11 mouse cellular contexts compared by ENCODE assay signal in the genomic region with DNA sequence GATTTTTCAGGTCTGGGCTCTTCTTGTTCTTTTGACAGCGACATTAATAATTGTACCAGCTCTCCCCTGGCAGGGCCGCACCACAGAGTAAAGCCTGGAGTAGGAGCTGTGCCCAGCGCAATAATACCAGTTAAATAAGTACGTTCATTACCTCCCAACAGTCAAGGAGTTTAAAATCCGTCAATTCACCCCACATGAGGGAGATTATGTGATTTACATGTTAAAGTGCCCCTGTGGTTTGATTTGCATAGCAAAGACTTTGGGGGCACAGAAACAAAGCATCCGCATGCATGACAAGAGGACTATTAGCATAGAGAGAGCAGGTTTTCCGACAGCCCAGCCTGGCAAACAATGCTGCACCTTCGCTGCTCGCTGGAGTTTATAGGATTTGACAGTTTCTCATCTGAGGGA.
A peak's percentile ranks its signal among the peaks of the same experiment; 100 is the strongest.
DNase-seq lines count a peak whose midpoint lies in the region; ATAC-seq lines count a peak whose summit lies in the region.
"Had no signal": no experiment of that assay in that cellular context is flagged by ENCODE, and none has a peak within 500 bp of the region (broad histone marks: within the 10 kb centered on the region; RNA-seq: fewer than 3 reads in every experiment).

No protein-coding gene starts in this region.

- peak overlapping the region; percentile 62 for H3K4me2 ChIP-seq in heart, embryonic 14.5 days (ENCODE audit: low read length)
- H3K4me2 ChIP-seq in forebrain, embryonic 12.5 days: peak overlapping the region; percentile 48
- peak overlapping the region; percentile 47 for H3K4me2 ChIP-seq in midbrain, embryonic 12.5 days (replicated peaks)
- H3K4me2 ChIP-seq: intestine, embryonic 15.5 days had no signal

- no peaks in the 10 kb centered on the region for H3K9me3 ChIP-seq in heart, embryonic 14.5 days (ENCODE audit: control insufficient read depth, low read length)
- H3K9me3 ChIP-seq in forebrain, embryonic 12.5 days: no peaks in the 10 kb centered on the region
- H3K9me3 ChIP-seq in midbrain, embryonic 12.5 days: no peaks in the 10 kb centered on the region
- H3K9me3 ChIP-seq: intestine, embryonic 15.5 days had no signal

- no peaks in the 10 kb centered on the region; a peak in 2 of 4 replicates for H3K4me1 ChIP-seq in heart, embryonic 14.5 days (ENCODE audit: control insufficient read depth in 2 of 2, insufficient read depth in 2 of 2, low read length in 2 of 2)
- H3K4me1 ChIP-seq in forebrain, embryonic 12.5 days: peaks cover 19% of the 10 kb centered on the region
- peaks cover 16% of the 10 kb centered on the region for H3K4me1 ChIP-seq in midbrain, embryonic 12.5 days
- H3K4me1 ChIP-seq: intestine, embryonic 15.5 days had no signal

- no peak overlapping the region for H3K27ac ChIP-seq in heart, embryonic 14.5 days (replicated peaks in 1 of 2; ENCODE audit: control insufficient read depth in 1 of 2, insufficient read depth in 1 of 2, low read depth in 2 of 2, low read length in 2 of 2)
- peak overlapping the region; percentile 59; the same call in 1 of the 2 replicates for H3K27ac ChIP-seq in forebrain, embryonic 12.5 days
- peak overlapping the region; percentile 70 for H3K27ac ChIP-seq in midbrain, embryonic 12.5 days (replicated peaks)
- H3K27ac ChIP-seq: intestine, embryonic 15.5 days had no signal

- DNase-seq in heart, postnatal 25 days (ENCODE audit: low spot score): no peak
- DNase-seq in Muller cell, postnatal 12 days (ENCODE audit: inconsistent ontology term): peak; percentile 1
- no peak for DNase-seq in right cerebral cortex, adult 18-20 months
- no peak for DNase-seq in adrenal gland, postnatal 4 days (ENCODE audit: low spot score in 2 of 2)
- DNase-seq: thymus, postnatal 4 days had no signal

- ATAC-seq in heart, embryonic 14.5 days (ENCODE audit: insufficient number of reproducible peaks, insufficient read depth, low FRiP score, low read depth): no peak
- ATAC-seq in forebrain, embryonic 12.5 days (ENCODE audit: low FRiP score): peak; percentile 83
- ATAC-seq in midbrain, embryonic 12.5 days (ENCODE audit: low FRiP score, low read depth): peak; percentile 85
- ATAC-seq in cerebellum, adult (ENCODE audit: insufficient number of reproducible peaks, low FRiP score, low TSS enrichment): no peak
- ATAC-seq: intestine, embryonic 15.5 days had no signal

- H3K36me3 ChIP-seq in heart, embryonic 14.5 days (ENCODE audit: control insufficient read depth, insufficient read depth, low read length): no peaks in the 10 kb centered on the region
- H3K36me3 ChIP-seq in forebrain, embryonic 12.5 days (replicated peaks): no peaks in the 10 kb centered on the region
- H3K36me3 ChIP-seq in midbrain, embryonic 12.5 days: no peaks in the 10 kb centered on the region
- H3K36me3 ChIP-seq: intestine, embryonic 15.5 days had no signal

- H3K9ac ChIP-seq in heart, embryonic 14.5 days (ENCODE audit: low read length): peak overlapping the region; percentile 30; the same call in 1 of the 2 replicates
- no peak overlapping the region for H3K9ac ChIP-seq in forebrain, embryonic 12.5 days
- H3K9ac ChIP-seq in midbrain, embryonic 12.5 days (replicated peaks): 0 out of 2 replicates have a peak overlapping the region, but pooled peaks have one; percentile 11
- H3K9ac ChIP-seq: intestine, embryonic 15.5 days had no signal

- no peaks in the 10 kb centered on the region for H3K27me3 ChIP-seq in heart, embryonic 14.5 days (ENCODE audit: control insufficient read depth, insufficient read depth, low read length)
- H3K27me3 ChIP-seq in forebrain, embryonic 12.5 days: no peaks in the 10 kb centered on the region
- peaks cover 5% of the 10 kb centered on the region; the same call in 1 of the 2 replicates for H3K27me3 ChIP-seq in midbrain, embryonic 12.5 days
- H3K27me3 ChIP-seq: CH12.LX; intestine, embryonic 15.5 days had no signal

- intact Hi-C loops in heart, postnatal 25 days (cut with DNase I): no loop called here

- WGBS in heart, embryonic 14.5 days: 27% methylated on average over 9 of the region's 9 CpGs
- 2% methylated on average over 9 of the region's 9 CpGs for WGBS in forebrain, embryonic 12.5 days
- WGBS in midbrain, embryonic 12.5 days: 3% methylated on average over 9 of the region's 9 CpGs

- peak overlapping the region; percentile 18 to 23; a peak in 3 of 4 replicates for H3K4me3 ChIP-seq in heart, embryonic 14.5 days (ENCODE audit: control insufficient read depth in 1 of 2, insufficient read depth in 1 of 2, low read depth in 1 of 2, low read length in 2 of 2)
- peak overlapping the region; percentile 21 for H3K4me3 ChIP-seq in forebrain, embryonic 12.5 days (replicated peaks)
- peak overlapping the region; percentile 20 for H3K4me3 ChIP-seq in midbrain, embryonic 12.5 days
- H3K4me3 ChIP-seq: intestine, embryonic 15.5 days had no signal

Comparison
In these comparisons a context has a peak if more than half of its experiments do, and no peak if none do; other contexts are left out.
1. ATAC-seq: peak in forebrain, embryonic 12.5 days (single experiment) and midbrain, embryonic 12.5 days (single experiment); none in heart, embryonic 14.5 days (single experiment) and cerebellum, adult (single experiment).
2. H3K27ac ChIP-seq: peak in forebrain, embryonic 12.5 days (single experiment) and midbrain, embryonic 12.5 days (single experiment); none in heart, embryonic 14.5 days (0 of 2).
3. Peak in every context shown above with its lines, with median percentiles within 50 percentile points of each other: H3K4me2 ChIP-seq and H3K4me3 ChIP-seq.